In genomic region chr14:39023065-39023464, GRCm38 (mm10) we compare ENCODE assay signal across 29 mouse cellular contexts.
"Had no signal": no experiment of that assay in that cellular context is flagged by ENCODE, and none has a peak within 500 bp of the region (broad histone marks: within the 10 kb centered on the region; RNA-seq: fewer than 3 reads in every experiment).

No protein-coding gene starts in this region.

- H3K4me3 ChIP-seq: limb, embryonic 10.5 days; limb, embryonic 12.5 days; limb, embryonic 13.5 days; limb, embryonic 15.5 days; liver, embryonic 12.5 days; liver, embryonic 13.5 days; liver, embryonic 15.5 days; lung, embryonic 15.5 days; megakaryocyte, embryonic 14.5 days; midbrain, embryonic 10.5 days; midbrain, embryonic 12.5 days; midbrain, embryonic 13.5 days; midbrain, embryonic 15.5 days; myocyte had no signal

- H3K27ac ChIP-seq: limb, embryonic 10.5 days; limb, embryonic 12.5 days; limb, embryonic 13.5 days; limb, embryonic 15.5 days; liver, embryonic 12.5 days; liver, embryonic 13.5 days; liver, embryonic 14.5 days; liver, embryonic 15.5 days; lung, embryonic 15.5 days; macrophage; midbrain, embryonic 10.5 days; midbrain, embryonic 12.5 days; midbrain, embryonic 13.5 days; midbrain, embryonic 15.5 days had no signal

- ATAC-seq: liver, embryonic 12.5 days; liver, postnatal 0 days; lung, postnatal 0 days; midbrain, embryonic 13.5 days; midbrain, embryonic 15.5 days; midbrain, embryonic 16.5 days had no signal

- DNase-seq: left cerebral cortex, postnatal 4 days; liver; liver, embryonic 13.5 days; liver, postnatal 0 days; lung, adult 18-20 months; lung, adult 2 months; lung, embryonic 14.5 days; lung, postnatal 10 days; lung, postnatal 14 days; lung, postnatal 36 days; lung, postnatal 4 days; midbrain, embryonic 14.5 days had no signal
